Mouse (Mus musculus) CH12F3 (cell line): ENCODE data around the gene Myo6.

Experiments used
- in situ Hi-C: fragments of 300-500 bp; cut with MboI; formaldehyde crosslinking; loops from 2 replicates; pipeline ENCODE4 v1.14.3; 2020; ENCODE audit warnings: low sequenced_read_pairs

The Myo6 gene

DNA sequence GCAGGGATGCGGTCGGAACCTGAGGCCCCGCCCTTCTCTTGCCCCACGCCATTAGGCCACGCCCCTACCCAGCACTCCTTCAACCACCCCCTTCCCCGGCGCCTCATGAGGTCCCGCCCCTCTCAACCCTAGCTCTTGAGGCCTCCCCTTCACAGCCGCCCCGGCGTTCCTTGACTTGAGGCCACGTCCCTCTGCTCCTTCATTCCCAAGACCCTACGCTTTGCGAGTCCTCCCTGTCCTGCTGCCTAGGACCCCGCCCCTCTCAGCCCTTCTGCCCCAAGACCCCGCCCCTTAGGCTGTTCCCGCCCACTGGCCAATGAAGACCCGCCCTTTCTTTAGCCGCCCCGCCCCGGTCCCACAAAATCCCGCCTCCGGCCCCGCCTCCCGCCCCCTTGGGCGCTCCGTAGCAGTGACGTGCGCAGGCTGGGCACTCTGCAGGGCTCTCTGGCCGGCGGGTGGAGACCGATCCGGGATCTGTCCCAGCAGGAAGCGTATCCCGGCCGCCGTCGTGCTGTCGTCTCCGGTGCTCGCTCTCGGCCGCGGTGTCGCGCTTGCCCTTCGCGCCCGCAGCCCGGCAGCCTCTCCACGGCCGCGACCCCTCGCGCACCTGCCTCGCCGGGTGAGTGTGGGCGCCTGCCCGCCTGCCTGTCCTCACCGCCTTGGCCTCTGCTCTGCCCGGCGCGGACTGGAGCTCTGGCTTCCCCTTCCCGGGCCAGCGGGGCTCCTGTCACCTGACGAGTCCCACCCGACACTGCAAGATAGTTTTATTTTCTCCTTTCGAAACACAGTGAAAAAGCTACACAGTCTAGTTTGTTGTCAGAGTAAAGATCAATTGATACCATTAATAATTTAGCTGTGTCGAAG, at the start of gene Myo6:
Myo6 (plus strand) TSS at position 421 of the 864 bp plus-strand sequence.
- in situ Hi-C loops, result no loop called here

DNA sequence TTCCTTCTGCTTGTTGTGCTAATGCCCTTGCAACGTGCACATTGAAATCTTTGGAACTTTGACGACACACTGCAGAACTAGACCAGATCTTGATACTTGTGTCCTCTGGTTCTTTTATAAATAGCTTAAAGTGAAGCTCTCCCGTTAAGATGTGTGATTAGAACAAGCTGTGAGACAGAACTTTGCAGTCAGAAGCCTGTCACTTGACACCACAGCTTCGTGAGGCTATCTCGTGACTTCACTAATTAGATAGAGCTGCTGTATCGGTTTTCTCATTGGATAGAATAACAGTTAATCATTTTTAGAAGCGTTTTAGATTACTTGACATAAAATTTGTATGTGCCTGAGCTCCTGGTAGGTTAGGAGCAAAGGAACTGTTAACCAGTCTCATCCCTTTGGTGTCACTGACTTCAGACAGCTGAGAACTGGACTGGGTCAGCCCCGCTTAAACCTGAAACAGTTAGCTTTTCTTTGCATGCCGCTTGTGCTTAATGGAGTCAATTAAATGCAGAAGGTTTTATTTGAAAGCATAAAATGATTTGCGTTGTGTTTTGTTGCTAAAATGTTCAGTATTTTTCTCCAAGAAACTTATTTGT, 18.7 kb upstream of the Myo6 start:
- in situ Hi-C loops, result no loop called here

DNA sequence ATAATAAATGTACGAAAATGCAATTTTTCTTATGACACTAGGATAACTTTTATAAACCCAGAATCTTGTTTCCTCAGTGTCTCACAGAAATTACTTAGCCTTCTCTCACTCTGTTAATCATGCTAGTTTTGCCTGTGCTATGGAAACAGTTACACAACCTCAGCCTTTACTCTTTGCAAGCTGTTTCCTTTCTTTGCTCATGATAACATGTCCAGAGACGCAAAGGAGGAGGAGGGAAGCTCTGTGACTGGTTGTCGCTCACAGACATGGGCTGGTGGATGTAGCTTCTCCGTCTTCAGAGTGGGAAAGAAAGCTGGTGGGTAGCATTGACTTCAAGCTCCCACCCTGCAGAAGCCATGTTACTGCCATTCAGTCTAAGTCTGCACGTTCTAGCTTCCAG, 15.2 kb upstream of the Myo6 start:
- in situ Hi-C loops, result no loop called here

DNA sequence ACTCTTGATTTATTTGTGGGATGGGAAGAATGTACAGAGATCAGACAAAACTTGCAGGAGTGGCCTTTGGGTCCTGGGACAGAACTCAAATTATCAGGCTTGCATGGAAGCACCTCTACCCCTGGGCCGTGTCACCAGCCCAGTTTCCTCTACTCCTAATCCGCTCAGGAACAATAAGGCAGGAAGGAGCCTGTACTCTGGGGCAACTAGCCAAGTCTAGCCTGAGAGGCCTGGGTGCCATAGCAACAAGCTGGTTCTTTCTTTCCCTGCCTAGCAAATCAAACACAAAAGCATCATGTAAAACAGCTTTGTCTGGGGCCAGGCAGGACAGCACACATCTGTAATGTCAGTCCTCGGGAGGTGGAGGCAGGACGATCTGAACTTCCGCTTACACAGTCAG, 9.6 kb upstream of the Myo6 start:
- in situ Hi-C loops, result no loop called here

DNA sequence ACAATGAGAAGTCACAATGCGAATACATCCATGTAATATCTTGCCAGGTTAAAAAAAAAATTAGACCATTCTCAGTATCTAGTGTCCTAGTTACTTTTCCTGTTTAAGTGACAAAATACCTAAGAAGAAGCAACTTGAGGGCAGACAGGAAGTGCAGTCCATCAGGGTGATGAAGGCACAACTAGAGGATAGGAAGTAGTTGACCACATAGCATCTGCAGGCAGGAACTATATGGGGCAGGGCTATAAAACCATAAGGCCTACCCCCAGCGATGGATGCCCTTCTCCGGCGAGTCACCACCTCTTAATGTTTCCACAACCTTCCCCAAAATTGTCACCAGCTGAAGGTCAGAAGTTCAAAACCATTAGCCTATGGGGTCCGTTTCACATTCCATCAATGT, 8.1 kb upstream of the Myo6 start:
- in situ Hi-C loops, result no loop called here

DNA sequence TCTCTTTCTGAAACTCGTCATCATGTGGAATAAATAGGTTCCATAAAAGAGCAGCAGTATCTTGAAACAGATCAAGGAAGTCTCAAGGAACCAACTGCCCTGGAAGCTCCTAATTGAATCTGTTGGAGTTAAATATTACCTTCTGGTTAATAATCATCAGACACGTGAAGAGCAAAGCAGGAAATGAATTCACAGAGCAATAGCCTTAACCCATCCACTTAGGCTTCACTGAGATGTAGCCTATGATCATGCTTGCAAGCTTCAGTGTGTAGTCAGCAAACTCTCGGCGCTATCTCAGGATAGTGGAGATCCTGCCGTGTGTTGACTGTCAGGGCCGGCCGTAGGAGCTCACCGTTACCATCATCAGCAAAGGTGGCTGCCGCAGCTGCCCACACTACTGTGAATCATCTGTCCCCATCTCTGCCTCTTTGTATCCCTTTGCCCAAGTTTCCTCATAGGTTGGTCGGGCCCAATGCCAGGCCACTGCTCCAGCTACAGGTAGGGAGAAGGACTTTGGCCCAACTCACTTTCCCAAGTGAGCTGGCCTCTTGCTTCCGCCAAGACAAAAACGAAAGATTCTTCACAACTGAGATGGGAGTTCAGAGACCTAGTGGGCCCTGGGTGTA, 6.9 kb upstream of the Myo6 start:
- in situ Hi-C loops, result no loop called here

DNA sequence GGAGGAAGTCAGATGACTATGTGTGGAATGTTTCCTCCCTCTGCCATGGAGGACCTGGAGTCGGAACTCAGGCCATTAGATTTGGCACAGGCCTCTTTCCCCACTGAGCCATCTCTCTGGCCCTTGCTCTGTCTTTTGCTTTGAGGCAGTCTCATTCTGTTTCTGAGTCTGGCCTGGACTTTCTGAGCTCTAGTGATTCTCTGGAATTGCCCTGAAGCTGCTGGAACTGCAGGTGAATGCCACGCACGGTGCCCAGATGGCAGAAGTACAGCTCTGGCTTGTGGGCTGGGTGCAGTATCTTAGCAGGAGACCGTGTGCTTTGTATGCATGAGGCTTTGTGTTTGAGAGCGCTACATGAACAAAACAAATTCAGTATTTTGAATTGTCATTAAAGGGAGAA, 5.9 kb upstream of the Myo6 start:
- in situ Hi-C loops, result no loop called here

DNA sequence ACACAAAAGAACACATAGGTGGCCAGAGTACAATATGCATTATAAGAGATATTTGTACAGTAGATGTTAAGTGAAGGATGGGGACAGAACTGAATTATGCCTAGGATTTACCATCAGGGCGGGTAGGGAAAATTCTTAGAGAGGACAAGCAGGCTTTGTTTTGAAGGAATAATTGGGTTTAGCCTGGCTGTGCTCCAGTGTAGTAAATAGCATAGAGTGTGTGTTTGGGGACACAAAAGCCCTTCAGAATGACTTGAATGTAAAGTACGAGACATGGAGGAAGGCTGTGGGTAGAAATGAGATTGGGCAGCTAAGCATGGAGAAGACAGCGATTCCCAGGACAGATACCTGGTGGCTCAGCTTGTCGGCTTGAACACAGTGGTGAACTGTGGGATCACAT, 3.4 kb upstream of the Myo6 start:
- in situ Hi-C loops, result no loop called here

DNA sequence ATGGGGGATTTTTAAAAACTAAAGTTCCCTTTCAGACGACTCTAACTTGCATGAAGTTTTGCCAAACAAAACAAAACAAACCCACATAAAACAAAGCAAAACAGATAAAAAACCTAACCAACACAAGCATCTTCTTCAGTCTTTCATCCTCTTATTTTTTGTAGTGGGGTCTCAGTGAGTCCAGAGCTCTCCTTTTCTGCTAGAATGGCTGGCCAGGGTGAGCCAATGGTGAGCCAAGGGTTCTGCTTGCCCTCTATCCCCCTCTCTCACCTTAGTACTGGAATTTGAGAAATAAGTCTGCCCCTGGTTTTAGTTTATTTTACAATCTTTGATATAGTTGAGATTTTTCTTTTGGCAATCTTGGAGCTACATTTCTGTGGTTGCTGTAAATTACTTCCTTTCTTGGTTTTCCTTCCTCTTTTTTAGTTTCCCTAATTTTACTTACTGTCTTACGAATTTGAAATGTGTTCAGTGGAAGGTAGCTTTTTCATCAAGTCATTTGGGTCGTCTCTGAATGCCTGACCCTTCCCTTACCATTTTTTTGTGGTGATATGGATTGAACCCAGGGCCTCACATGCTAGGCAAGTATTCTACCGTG, 1.6 kb upstream of the Myo6 start:
- in situ Hi-C loops, result no loop called here

DNA sequence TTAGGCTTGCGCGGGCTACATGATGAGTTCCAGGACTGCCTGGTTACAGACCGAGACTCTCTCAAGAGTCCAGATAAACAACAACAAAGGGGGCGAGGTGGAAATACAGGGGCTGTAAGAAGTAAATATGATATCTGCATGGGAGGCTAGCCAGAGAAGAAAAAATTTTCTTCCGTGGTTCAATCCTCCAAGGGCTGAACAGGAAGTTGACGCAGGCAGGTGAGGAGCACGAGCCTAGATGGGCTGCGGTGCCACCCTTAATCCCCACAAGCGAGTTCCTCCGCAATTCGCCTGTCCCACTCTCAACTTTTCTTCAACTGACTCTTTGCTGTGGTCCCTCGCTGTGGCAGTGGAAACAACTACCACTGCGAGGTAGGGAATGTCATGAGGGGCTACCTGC, 640 bp upstream of the Myo6 start:
- in situ Hi-C loops, result no loop called here

DNA sequence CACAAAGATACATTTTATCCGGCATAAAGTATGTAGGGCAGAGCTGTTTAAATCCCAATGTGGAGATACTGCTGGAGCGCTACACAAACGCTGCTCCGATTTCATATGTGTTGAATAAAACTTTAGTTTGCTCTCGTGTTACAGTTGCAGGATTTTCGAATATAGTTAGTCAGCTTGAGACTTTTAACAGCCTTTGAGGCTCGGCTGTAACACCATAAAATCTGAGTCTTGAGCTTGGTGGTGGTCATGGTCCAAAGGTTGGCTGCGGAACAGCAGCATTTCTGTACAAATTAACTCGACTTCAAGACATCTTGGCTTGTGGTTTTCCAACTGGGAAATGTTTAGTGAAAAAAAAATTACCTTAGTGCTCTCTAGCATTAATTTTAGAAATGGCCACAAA, 859 bp downstream of the Myo6 start:
- in situ Hi-C loops, result no loop called here

DNA sequence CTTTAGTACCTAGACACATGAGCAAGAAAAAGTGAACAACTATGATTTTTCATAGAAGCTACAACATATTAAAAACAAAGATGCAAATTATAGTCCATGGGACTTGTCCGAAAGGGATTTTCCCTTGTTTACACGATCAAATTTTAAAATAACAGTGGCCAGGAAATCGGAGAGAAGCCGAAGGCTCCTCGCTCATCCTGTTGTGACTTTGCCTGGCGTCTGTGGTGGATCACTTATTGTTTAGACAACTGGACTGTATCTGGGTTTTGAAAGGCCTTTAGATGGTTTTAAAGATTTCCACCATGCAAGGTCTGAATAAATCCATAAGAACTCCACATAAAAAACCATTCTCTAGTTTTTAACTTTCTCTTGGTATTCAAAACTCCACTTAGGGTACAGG, 1.6 kb downstream of the Myo6 start:
- in situ Hi-C loops, result no loop called here

DNA sequence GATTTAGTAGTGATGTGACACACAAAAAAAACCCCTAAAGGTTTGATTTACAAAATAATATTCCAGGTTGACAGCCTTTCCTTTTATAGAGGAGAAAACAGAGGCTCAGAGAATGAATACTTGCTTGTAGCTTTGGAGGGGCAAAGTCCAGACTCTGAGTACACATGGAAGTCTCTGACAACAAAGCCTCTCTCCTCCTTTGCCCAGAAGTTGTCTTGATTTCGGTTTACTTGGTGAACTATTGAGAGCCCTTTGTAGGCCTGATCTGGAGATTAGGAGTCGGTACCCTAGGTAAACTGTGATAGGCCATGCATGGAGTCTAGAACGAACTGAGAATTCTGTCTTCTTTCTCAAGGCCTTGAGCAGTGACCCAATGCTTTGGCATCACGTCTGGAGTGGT, 2.3 kb downstream of the Myo6 start:
- in situ Hi-C loops, result no loop called here

DNA sequence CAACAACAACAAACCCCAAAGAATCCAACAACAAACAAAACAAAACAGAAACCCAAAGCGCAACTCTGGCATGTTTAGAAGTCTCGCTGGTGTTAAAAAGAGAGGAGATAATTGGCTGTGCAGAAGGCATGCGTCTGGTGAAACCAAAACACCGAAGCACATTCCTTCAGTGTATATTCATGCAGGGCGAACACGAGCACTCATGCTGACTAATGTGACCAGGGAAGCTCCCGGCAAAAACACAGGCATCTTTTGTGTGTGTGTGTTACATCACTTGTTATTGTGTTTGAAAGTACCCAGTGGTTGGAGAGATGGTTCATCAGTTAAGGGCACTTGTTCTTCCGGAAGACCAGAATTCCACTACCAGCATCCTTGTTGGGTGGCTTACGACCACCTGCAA, 4.7 kb downstream of the Myo6 start:
- in situ Hi-C loops, result no loop called here

DNA sequence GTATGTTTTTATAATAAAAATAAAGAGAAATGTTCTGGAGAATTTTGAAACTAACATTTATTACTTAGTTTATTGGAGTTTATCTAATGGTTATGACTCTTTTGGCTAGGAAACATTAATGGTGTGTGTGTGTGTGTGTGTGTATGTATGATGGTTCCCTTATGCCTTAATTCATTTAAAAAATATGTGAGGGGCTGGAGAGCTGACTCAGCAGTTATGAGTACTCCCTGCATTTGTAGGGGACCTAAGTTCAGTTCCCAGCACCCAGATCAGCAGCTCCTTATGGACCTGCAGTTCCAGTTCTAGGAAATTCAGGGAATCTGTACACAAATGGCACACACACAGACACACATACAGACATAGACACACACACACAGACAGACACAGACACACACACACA, 6.4 kb downstream of the Myo6 start:
- in situ Hi-C loops, result no loop called here

DNA sequence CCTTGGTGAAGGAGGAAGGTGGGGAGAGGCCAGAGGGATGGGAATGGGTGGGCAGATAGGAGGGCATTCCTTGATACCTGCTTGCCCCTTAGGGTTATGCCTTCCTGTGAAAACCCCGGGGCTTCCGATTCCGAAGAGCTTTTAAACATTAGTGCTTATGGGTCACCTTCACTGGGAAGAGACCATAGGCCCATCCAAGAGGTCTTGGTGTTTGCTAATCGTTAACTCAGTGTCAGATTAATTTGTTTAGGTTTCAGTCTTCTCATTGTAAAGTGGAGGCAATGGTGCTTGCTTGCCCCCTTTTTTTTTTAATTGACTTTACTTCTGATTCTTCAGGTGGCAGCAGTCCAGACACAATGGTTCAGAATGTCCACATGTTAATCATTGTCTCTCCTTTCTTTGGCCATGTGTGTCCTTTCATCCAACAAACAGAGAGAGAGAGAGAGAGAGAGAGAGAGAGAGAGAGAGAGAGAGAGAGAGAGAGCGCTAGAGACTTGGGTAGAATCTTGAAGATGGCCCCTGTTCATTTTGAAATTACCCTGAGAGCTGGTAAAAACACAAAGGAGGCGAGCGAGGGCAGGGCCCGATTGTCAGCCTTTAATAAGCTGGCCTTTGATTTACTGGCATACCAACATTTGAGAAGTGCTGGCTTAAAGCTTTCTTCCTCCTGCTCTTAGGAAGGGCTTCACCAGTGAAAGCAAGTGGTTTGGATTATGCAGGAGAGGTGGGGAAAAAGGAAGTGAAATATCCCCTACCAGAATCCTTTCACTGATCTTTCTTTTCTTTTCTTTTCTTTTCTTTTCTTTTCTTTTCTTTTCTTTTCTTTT, 7.8 kb downstream of the Myo6 start:
- in situ Hi-C loops, result no loop called here

DNA sequence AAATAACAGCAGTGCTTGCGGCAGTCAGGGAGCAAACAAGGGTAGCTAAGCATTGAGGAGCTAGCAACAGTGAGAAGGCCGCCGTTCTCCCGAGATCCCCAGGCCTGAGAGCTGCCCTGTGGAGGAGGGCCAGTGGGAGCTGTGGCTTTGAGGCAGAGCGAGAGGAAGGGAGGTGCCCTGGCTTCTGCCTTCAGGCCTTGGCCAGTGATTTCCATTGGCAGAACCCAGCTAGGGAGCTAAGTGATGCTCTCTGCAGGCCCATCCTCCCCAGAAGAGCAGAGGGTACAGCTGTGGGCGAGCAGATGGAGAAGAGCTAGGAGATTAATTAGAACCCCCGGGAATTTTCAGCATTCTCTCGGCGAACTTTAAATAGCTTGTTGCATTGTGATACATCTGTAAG, 8.8 kb downstream of the Myo6 start:
- in situ Hi-C loops, result no loop called here

DNA sequence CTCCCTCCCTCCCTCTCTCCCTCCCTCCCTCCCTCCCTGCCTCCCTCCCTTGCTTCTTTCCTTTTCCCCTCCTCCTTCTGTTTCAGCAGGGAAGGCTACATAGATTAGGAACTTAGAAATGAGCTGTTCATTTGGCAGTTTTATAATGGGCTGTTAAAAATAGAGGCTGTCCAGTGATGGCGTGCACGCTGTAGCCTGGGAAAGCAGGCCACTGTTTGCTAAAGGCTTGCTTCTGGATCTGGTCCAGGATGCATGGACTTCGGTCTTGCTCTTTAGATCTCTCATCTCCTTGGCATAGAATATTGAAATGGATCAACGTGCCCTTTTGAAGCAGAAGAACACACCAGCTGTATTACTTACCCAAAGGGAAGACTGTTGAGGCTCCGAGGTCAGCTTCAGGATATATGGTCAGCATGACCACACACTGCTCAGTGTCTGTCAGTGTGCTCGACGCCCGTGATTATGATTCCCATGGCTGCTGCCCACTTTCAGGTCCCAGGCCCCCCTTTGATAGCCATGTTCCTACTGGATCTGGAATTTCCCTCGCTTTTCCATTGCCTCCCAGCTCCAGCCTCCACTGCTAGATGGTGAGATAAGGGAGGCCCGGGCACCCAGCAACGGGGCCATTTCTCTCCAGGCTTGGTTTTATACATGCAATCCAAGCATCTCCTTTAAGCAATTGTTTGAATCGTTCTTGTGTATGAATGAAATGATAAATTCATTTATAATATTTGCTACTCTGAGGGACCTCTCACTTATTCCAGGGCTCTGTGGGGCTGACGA, 12.1 kb downstream of the Myo6 start:
- in situ Hi-C loops, result no loop called here

DNA sequence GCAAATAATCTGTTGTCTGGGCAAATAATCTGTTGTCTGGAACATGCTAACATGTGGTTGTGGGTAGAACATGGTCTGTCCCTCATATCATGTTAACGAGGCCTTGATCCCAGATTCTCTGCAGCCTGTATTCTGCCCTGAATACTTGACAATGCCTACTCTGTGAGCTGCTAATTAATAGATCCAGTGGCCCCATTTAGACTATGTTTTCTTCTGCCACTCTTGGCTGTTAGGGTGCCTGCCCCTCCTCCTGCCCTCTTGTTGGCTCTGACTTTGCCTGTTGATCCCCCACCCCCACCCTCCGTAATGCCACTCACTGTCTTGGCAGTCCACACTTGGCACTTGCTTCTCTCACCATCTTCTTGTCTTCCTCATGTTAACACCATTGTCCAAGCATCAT, 13.8 kb downstream of the Myo6 start:
- in situ Hi-C loops, result no loop called here

DNA sequence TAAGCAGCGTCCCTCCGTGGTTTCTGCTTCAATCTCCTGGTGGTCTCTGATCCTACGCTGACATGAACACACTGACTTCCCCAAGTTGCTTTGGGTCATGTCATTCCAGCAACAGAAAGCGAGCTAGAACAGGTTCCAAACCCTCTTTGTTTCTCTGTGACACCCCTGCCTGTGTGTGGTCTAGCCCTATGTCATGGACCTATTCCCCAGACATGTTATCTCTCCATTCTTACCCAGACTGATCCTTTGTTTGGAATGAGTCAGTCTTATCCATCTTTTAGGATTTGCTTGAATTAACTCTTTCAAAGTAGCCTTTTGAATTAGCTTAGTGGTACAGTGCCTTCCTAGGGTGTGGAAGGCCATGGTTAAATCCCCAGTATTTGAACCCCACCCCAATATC, 14.9 kb downstream of the Myo6 start:
- in situ Hi-C loops, result no loop called here
